Mouse (Mus musculus): ENCODE measurements around the gene Nol8.

- TF ChIP-seq ZC3H11A (IDR thresholded peaks at IDR 0.05; ENCODE audit: borderline replicate concordance, low read depth, low read length) (no peak), MAFK (IDR thresholded peaks at IDR 0.05; ENCODE audit: insufficient read depth, low read depth, low read length) (no peak), CHD2 (IDR thresholded peaks at IDR 0.05; ENCODE audit: low read depth, low read length) (no peak), ZNF384 (IDR thresholded peaks at IDR 0.05; ENCODE audit: low read depth, low read length) (no peak), HCFC1 (IDR thresholded peaks at IDR 0.05; ENCODE audit: borderline replicate concordance, insufficient read depth, low read length) (no peak)
Observed at GRCm38 (mm10) chr13:49703216-49703779, 50.4 kb downstream of the Nol8 start.
